Mouse (Mus musculus) limb, embryonic 11.5 days (tissue): ENCODE data around the gene Psmd13. TPM values are rescaled to one million over a fixed set of nuclear protein-coding genes. Genes with fewer than 3 reads are reported as not detected.

Source experiments
- ATAC-seq: fragments of 200-750 bp; cut with Nextera tagmentation; 2 replicates; pipeline ENCODE4 v1.8.0; 2017; ENCODE audit warnings: low read depth; ENCODE audit not compliant: insufficient number of reproducible peaks, low FRiP score, low TSS enrichment
- DNase-seq: peaks from one replicate; pipeline ENCODE4 v3.0.0-alpha.2; 2015; ENCODE audit warnings: low spot score
- H3K27ac ChIP-seq: fragments of 300-500 bp; sonication (generic); replicated peaks from 2 replicates; pipeline ENCODE4 v1.5.1; 2014; ENCODE audit warnings: low read depth, mild to moderate bottlenecking, low read length
- H3K27me3 ChIP-seq: fragments of 300-500 bp; sonication (generic); 2 replicates; pipeline ENCODE4 v1.6.1; 2014; ENCODE audit warnings: mild to moderate bottlenecking, low read length, mixed read lengths; ENCODE audit not compliant: control insufficient read depth, insufficient read depth
- H3K36me3 ChIP-seq: fragments of 300-500 bp; sonication (generic); 2 replicates; pipeline ENCODE4 v1.6.1; 2014; ENCODE audit warnings: mild to moderate bottlenecking, low read length, moderate library complexity, mixed read lengths; ENCODE audit not compliant: control insufficient read depth, insufficient read depth
- H3K4me1 ChIP-seq: fragments of 300-500 bp; sonication (generic); 2 replicates; pipeline ENCODE4 v1.6.1; 2014; ENCODE audit warnings: low read length, mixed read lengths; ENCODE audit not compliant: control insufficient read depth, insufficient read depth
- H3K4me2 ChIP-seq: fragments of 300-500 bp; sonication (generic); 2 replicates; pipeline ENCODE4 v1.6.1; 2014; ENCODE audit warnings: low read depth, mild to moderate bottlenecking, moderate library complexity; ENCODE audit not compliant: severe bottlenecking
- H3K4me3 ChIP-seq: fragments of 300-500 bp; sonication (generic); 2 replicates; pipeline ENCODE4 v1.5.1; 2014; ENCODE audit warnings: low read depth, low read length
- H3K9ac ChIP-seq: fragments of 300-500 bp; sonication (generic); 2 replicates; pipeline ENCODE4 v1.6.1; 2014; ENCODE audit warnings: mild to moderate bottlenecking, low read length
- H3K9me3 ChIP-seq: fragments of 300-500 bp; sonication (generic); 2 replicates; pipeline ENCODE4 v1.6.1; 2016; ENCODE audit warnings: low read length; ENCODE audit not compliant: control insufficient read depth
- WGBS: fragments of 180-500 bp; shearing (Covaris S2); extraction: QIAGEN DNeasy Blood & Tissue Kit; methylation state at CpG from one replicate; pipeline ENCODE4 v1.1.7; 2014; 5-methylcytosine and 5-hydroxymethylcytosine counted together
- polyA plus RNA-seq: library from polyadenylated mRNA; unstranded; fragments of >200 nt; fragmentation: Nextera tagmentation; extraction: Ambion mirVana; gene quantifications from 2 replicates; pipeline ENCODE4 v1.2.1, GENCODE M21; 2014

The Psmd13 gene
- polyA plus RNA-seq, 1 experiment from 2014 or later = 243 TPM

DNA sequence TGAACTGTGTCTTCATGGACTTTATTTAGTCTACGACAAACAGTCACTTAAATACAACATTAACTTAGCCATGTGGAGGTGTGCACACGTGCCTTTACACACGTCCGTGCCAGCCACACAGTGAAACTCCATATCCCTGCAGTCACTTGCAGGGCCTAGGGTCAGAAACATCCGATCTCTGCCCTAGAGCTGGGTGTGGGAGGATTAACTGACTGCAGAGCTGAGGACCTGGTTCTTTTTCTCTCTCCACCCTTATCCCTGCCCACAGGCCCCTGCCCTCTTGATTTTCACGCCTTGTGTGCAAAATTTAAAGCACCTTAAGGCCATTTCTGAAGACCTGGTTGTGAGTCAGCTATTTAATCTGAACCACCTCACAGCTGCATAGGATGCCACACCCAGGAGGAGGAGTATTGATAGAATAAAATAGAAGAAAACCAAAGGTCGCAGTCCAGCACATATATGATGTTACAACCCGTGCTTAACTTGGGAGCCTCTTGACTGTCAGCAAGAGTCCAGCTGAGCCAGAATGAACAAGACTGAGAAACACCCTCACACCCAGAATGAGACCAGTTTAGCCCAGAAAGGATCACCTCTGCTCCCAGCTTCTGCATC, 38.8 kb downstream of the Psmd13 start, which contains the start of gene Nlrp6:
Gene Nlrp6 (plus strand): TSS at position 485 of the 612 bp plus-strand sequence.
- no peak for DNase-seq
- H3K27ac ChIP-seq = no peak within 1 kb of the TSS
- ATAC-seq = no peak
- 0 out of 2 replicates have a peak, but pooled peaks cover 5% of the 10 kb centered on the region for H3K4me1 ChIP-seq
- no peak within 1 kb of the TSS for H3K4me2 ChIP-seq
- 78% methylated on average over 8 of the region's 8 CpGs for WGBS
- H3K9ac ChIP-seq = no peak within 1 kb of the TSS
- no peaks in the 10 kb centered on the region for H3K9me3 ChIP-seq
- H3K27me3 ChIP-seq = peaks cover 52% of the 10 kb centered on the region
- H3K4me3 ChIP-seq = no peak within 1 kb of the TSS
- no peaks in the 10 kb centered on the region for H3K36me3 ChIP-seq

DNA sequence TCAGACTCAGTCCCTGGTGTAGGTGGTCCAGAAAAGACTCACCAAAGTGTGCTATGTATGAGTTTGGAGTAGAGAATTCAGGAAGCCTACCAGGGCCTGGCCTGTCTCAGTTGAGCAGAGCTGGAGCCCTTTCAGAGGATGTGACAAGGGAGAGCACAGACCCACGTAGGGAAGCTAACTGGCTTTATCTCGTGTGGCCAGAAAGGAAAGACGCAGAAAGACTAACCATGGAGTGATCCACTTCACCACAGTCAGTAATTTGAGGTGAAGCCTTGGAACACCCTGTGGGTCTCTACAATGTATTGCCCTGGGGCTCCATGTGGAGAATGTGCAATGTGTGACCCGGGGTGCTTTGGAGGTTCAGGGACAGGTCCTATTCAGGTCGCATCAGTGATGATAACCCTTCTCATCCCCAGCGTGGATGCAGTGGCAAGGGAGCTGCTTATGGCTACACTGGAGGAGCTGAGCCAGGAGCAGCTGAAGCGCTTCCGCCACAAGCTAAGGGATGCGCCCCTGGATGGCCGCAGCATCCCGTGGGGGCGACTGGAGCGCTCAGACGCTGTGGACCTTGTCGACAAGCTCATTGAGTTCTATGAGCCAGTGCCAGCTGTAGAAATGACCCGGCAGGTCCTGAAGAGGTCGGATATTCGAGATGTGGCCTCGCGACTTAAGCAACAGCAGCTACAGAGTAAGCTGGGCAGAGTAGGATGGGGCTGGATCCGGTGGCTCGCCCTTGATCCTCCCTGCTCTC, 39.6 kb downstream of the Psmd13 start:
- no peaks in the 10 kb centered on the region for H3K9me3 ChIP-seq
- 25% methylated on average over 22 of the region's 22 CpGs for WGBS
- no peak overlapping the region for H3K9ac ChIP-seq
- H3K27ac ChIP-seq = no peak overlapping the region
- 0 out of 2 replicates have a peak, but pooled peaks cover 5% of the 10 kb centered on the region for H3K4me1 ChIP-seq
- H3K36me3 ChIP-seq = no peaks in the 10 kb centered on the region
- H3K27me3 ChIP-seq = peaks cover 52% of the 10 kb centered on the region
- no peak for ATAC-seq
- H3K4me2 ChIP-seq = no peak overlapping the region
- H3K4me3 ChIP-seq = no peak overlapping the region
- no peak for DNase-seq

DNA sequence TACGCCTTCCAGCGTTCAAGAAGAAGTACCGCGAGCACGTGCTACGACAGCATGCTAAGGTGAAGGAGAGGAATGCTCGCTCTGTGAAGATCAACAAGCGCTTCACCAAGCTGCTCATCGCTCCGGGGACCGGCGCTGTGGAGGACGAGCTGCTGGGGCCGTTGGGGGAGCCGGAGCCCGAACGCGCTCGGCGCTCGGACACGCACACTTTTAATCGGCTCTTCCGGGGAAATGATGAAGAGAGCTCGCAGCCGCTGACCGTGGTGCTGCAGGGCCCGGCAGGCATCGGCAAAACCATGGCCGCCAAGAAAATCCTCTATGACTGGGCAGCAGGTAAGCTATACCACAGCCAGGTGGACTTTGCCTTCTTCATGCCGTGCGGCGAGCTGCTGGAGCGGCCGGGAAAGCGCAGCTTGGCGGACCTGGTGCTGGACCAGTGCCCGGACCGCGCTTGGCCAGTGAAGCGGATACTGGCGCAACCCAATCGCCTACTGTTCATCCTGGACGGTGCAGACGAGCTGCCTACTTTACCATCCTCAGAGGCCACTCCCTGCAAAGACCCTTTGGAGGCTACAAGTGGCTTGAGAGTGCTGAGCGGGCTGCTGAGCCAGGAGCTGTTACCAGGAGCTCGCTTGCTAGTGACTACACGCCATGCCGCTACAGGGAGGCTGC, 40.8 kb downstream of the Psmd13 start:
- ATAC-seq (no peak), DNase-seq (peak; percentile 62)
- H3K4me2 ChIP-seq = peak overlapping the region; percentile 56
- no peaks in the 10 kb centered on the region for H3K9me3 ChIP-seq
- 0 out of 2 replicates have a peak, but pooled peaks cover 5% of the 10 kb centered on the region for H3K4me1 ChIP-seq
- peaks cover 52% of the 10 kb centered on the region for H3K27me3 ChIP-seq
- H3K9ac ChIP-seq = no peak overlapping the region
- WGBS = under 1% methylated on average over 49 of the region's 49 CpGs
- H3K4me3 ChIP-seq = peak overlapping the region; percentile 29
- H3K27ac ChIP-seq = no peak overlapping the region
- H3K36me3 ChIP-seq = no peaks in the 10 kb centered on the region

DNA sequence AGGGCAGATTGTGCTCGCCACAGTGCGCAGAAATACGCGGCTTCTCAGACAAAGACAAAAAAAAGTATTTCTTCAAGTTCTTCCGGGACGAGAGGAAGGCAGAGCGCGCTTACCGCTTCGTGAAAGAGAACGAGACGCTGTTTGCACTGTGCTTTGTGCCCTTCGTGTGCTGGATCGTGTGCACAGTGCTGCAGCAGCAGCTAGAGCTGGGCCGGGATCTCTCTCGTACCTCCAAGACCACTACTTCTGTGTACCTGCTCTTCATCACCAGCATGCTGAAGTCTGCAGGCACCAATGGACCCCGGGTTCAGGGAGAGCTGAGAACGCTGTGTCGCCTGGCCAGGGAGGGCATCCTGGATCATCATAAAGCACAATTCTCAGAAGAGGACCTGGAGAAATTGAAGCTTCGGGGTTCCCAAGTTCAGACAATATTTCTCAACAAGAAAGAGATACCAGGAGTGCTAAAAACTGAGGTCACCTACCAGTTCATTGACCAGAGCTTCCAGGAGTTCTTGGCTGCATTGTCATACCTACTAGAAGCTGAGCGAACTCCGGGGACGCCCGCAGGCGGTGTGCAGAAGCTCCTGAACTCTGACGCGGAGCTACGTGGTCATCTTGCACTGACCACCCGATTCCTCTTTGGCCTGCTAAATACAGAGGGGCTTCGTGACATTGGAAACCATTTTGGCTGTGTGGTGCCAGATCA, 41.5 kb downstream of the Psmd13 start:
- Histone ChIP-seq H3K27me3 (peaks cover 52% of the 10 kb centered on the region), H3K4me3 (peak overlapping the region; percentile 29), H3K4me2 (peak overlapping the region; percentile 56), H3K4me1 (0 out of 2 replicates have a peak, but pooled peaks cover 5% of the 10 kb centered on the region), H3K9me3 (no peaks in the 10 kb centered on the region), H3K27ac (no peak overlapping the region), H3K9ac (no peak overlapping the region), H3K36me3 (no peaks in the 10 kb centered on the region)
- no peak for ATAC-seq
- no peak for DNase-seq
- WGBS = 22% methylated on average over 30 of the region's 30 CpGs

DNA sequence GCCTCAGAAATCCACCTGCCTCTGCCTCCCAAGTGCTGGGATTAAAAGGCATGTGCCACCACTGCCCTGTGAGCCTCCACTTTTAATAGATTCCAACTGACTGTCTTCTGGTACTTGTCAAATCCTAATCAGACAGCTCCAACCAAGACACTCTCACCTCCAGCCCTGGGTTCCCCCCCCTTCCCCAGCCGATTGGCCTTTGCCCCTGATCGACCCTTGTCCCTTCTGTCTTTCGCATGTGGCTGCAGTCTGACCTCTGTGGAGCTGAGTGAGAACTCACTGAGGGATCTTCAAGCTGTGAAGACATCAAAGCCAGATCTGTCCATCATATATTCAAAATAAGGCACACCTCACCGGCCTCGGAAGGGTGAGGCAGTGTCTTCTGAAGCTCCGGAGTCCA, 45.4 kb downstream of the Psmd13 start:
- Histone ChIP-seq H3K4me3 (no peak overlapping the region), H3K27me3 (peaks cover 29% of the 10 kb centered on the region), H3K4me1 (0 out of 2 replicates have a peak, but pooled peaks cover 2% of the 10 kb centered on the region), H3K4me2 (no peak overlapping the region), H3K36me3 (no peaks in the 10 kb centered on the region), H3K9me3 (no peaks in the 10 kb centered on the region), H3K27ac (no peak overlapping the region), H3K9ac (no peak overlapping the region)
- DNase-seq = no peak
- 84% methylated on average over 6 of the region's 6 CpGs for WGBS
- ATAC-seq = no peak

DNA sequence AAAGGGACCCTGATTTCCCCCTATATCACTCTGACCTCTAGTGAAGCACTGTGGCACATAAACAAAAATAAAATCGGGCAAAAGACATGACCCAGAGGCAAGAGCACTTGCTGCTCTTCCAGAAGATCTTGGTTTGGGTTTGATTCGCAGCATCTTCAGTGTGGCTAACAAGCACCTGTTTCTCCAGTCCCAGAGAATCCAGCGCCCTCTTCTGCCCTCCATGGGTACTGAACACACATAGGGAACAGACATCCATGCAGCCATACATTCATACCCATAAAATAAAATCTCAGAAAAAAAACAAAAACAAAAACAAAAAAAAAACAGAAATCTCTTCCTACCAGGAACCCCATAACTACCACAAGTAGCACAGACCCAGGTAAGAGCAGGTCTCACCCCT, 56.7 kb downstream of the Psmd13 start:
- Histone ChIP-seq H3K4me2 (no peak overlapping the region), H3K4me1 (peaks cover 19% of the 10 kb centered on the region), H3K9ac (no peak overlapping the region), H3K27ac (no peak overlapping the region), H3K4me3 (no peak overlapping the region), H3K27me3 (no peaks in the 10 kb centered on the region), H3K9me3 (no peaks in the 10 kb centered on the region), H3K36me3 (no peaks in the 10 kb centered on the region)
- ATAC-seq (no peak), DNase-seq (no peak)
- 38% methylated on average over 3 of the region's 3 CpGs for WGBS

DNA sequence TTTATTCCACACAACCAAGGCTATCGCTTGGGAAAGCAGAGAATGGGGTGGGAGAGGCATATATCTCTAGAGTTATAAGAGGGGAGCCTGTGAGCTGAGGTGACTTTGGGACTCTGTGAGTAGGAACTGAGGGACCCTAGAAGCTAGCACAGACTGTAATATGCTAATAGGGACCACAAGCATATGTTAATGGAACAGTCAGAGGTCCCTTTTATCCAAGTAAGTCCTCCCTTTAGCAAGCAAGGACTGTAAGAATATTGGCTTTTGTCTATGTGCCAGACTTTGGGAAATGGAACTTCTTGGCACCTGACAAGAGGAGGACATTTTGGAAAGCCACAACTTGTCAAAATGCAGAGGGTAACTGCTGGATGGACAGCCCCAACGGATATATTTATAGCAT, 57.1 kb downstream of the Psmd13 start:
- H3K27me3 ChIP-seq = no peaks in the 10 kb centered on the region
- H3K4me1 ChIP-seq = peaks cover 19% of the 10 kb centered on the region
- no peaks in the 10 kb centered on the region for H3K36me3 ChIP-seq
- no peak overlapping the region; the same call in 1 of the 2 replicates for H3K27ac ChIP-seq
- H3K4me3 ChIP-seq = no peak overlapping the region
- H3K9ac ChIP-seq = no peak overlapping the region
- ATAC-seq = no peak
- 17% methylated on average over 2 of the region's 2 CpGs for WGBS
- no peak for DNase-seq
- H3K9me3 ChIP-seq = no peaks in the 10 kb centered on the region
- H3K4me2 ChIP-seq = no peak overlapping the region; the same call in 1 of the 2 replicates

DNA sequence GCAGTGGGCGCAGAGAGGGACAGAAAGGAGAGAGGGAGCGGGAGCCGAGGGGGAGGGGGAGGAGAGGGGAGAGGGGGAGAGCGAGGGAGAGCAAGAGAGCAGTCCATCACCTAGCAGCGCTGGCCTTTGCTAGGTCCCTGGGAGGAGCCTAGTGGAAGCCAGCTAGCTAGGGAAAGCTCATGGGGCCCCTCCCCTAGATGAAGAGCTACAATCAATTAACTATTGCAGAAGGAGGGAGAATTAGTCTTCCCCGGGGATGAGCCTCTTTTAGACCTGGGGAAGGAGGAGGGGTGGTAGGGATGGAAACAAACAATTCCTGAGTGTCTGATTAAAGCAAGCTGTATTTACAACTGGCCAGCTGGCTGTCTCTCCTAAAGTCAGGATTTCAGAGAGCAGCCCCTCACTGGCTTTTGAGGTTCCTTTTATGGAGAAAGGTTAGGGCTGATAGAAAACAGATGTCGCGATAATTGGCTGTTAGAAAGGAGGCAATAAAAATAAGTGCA, 58.0 kb downstream of the Psmd13 start:
- WGBS = 1% methylated on average over 8 of the region's 8 CpGs
- Histone ChIP-seq H3K36me3 (no peaks in the 10 kb centered on the region), H3K9me3 (no peaks in the 10 kb centered on the region), H3K4me1 (peaks cover 19% of the 10 kb centered on the region), H3K27ac (peak overlapping the region; percentile 45; the same call in 1 of the 2 replicates), H3K9ac (no peak overlapping the region), H3K4me2 (peak overlapping the region; percentile 36), H3K27me3 (no peaks in the 10 kb centered on the region), H3K4me3 (no peak overlapping the region; the same call in 1 of the 2 replicates)
- DNase-seq (peak; percentile 68), ATAC-seq (peak; percentile 58)
